Mouse (Mus musculus): ENCODE results near the gene Rasgef1c. TPM values are rescaled to one million over a fixed set of nuclear protein-coding genes. Genes with fewer than 3 reads are reported as not detected.

Rasgef1c gene
- polyA plus RNA-seq, 1 experiment from 2014 or later = 31.7 TPM

GRCm38 (mm10) chr11:49879950-49880642 is 21.5 kb upstream of the Rasgef1c start:
- H3K9ac ChIP-seq = no peak overlapping the region
- no peaks in the 10 kb centered on the region for H3K27me3 ChIP-seq (ENCODE audit: control insufficient read depth, insufficient read depth, low read length)
- DNase-seq (ENCODE audit: low spot score) (no peak), ATAC-seq (ENCODE audit: low FRiP score) (no peak)
- no peak overlapping the region for H3K27ac ChIP-seq
- no peak overlapping the region for H3K4me3 ChIP-seq (replicated peaks; ENCODE audit: low read length)
- H3K36me3 ChIP-seq (replicated peaks; ENCODE audit: control insufficient read depth, insufficient read depth) = peaks cover 71% of the 10 kb centered on the region
- no peak overlapping the region for H3K4me2 ChIP-seq (replicated peaks)
- WGBS = 90% methylated on average over 3 of the region's 3 CpGs
- H3K9me3 ChIP-seq (ENCODE audit: control insufficient read depth, low read length) = no peaks in the 10 kb centered on the region
- H3K4me1 ChIP-seq (replicated peaks; ENCODE audit: control insufficient read depth, insufficient read depth, low read length) = no peaks in the 10 kb centered on the region; the same call in 1 of the 2 replicates

- no peak for ATAC-seq (ENCODE audit: low FRiP score)
- H3K4me3 ChIP-seq (replicated peaks; ENCODE audit: low read length) = no peak overlapping the region
- H3K9me3 ChIP-seq (ENCODE audit: control insufficient read depth, low read length) = no peaks in the 10 kb centered on the region
- DNase-seq (ENCODE audit: low spot score) = no peak
- H3K27me3 ChIP-seq (ENCODE audit: control insufficient read depth, insufficient read depth, low read length) = no peaks in the 10 kb centered on the region
- peaks cover 74% of the 10 kb centered on the region for H3K36me3 ChIP-seq (replicated peaks; ENCODE audit: control insufficient read depth, insufficient read depth)
- no peak overlapping the region for H3K9ac ChIP-seq
- H3K4me2 ChIP-seq (replicated peaks) = no peak overlapping the region
- WGBS = 93% methylated on average over 3 of the region's 3 CpGs
- no peaks in the 10 kb centered on the region for H3K4me1 ChIP-seq (replicated peaks; ENCODE audit: control insufficient read depth, insufficient read depth, low read length)
- no peak overlapping the region for H3K27ac ChIP-seq
Observed at GRCm38 (mm10) chr11:49883394-49883793, 18.2 kb upstream of the Rasgef1c start.

GRCm38 (mm10) chr11:49888469-49888868 is 13.2 kb upstream of the Rasgef1c start:
- Histone ChIP-seq H3K36me3 (replicated peaks; ENCODE audit: control insufficient read depth, insufficient read depth) (peaks cover 28% of the 10 kb centered on the region), H3K27me3 (ENCODE audit: control insufficient read depth, insufficient read depth, low read length) (no peaks in the 10 kb centered on the region), H3K4me1 (replicated peaks; ENCODE audit: control insufficient read depth, insufficient read depth, low read length) (no peaks in the 10 kb centered on the region), H3K9me3 (ENCODE audit: control insufficient read depth, low read length) (no peaks in the 10 kb centered on the region), H3K27ac (no peak overlapping the region), H3K9ac (no peak overlapping the region), H3K4me2 (replicated peaks) (no peak overlapping the region), H3K4me3 (replicated peaks; ENCODE audit: low read length) (no peak overlapping the region)
- DNase-seq (ENCODE audit: low spot score) = no peak
- WGBS = 70% methylated on average over 5 of the region's 5 CpGs
- no peak for ATAC-seq (ENCODE audit: low FRiP score)

GRCm38 (mm10) chr11:49891993-49892392 is 9.6 kb upstream of the Rasgef1c start:
- ATAC-seq (ENCODE audit: low FRiP score) = no peak
- WGBS = 91% methylated on average over 5 of the region's 5 CpGs
- DNase-seq (ENCODE audit: low spot score) = no peak

GRCm38 (mm10) chr11:49893806-49894205 is 7.8 kb upstream of the Rasgef1c start:
- no peak overlapping the region for H3K9ac ChIP-seq
- WGBS = 64% methylated on average over 11 of the region's 11 CpGs
- no peak for DNase-seq (ENCODE audit: low spot score)
- no peak overlapping the region for H3K4me2 ChIP-seq (replicated peaks)
- no peak overlapping the region for H3K4me3 ChIP-seq (replicated peaks; ENCODE audit: low read length)
- H3K27ac ChIP-seq = no peak overlapping the region
- no peak; the same call in 1 of the 2 replicates for ATAC-seq (ENCODE audit: low FRiP score)
- no peaks in the 10 kb centered on the region for H3K36me3 ChIP-seq (replicated peaks; ENCODE audit: control insufficient read depth, insufficient read depth)
- H3K27me3 ChIP-seq (ENCODE audit: control insufficient read depth, insufficient read depth, low read length) = no peaks in the 10 kb centered on the region
- 0 out of 2 replicates have a peak, but pooled peaks cover 11% of the 10 kb centered on the region for H3K9me3 ChIP-seq (ENCODE audit: control insufficient read depth, low read length)
- H3K4me1 ChIP-seq (replicated peaks; ENCODE audit: control insufficient read depth, insufficient read depth, low read length) = no peaks in the 10 kb centered on the region

More at GRCm38 (mm10) chr11:49891993-49892392, 9.6 kb upstream of the Rasgef1c start:
- H3K4me3 ChIP-seq (replicated peaks; ENCODE audit: low read length) = no peak overlapping the region
- no peaks in the 10 kb centered on the region for H3K4me1 ChIP-seq (replicated peaks; ENCODE audit: control insufficient read depth, insufficient read depth, low read length)
- H3K9me3 ChIP-seq (ENCODE audit: control insufficient read depth, low read length) = 0 out of 2 replicates have a peak, but pooled peaks cover 2% of the 10 kb centered on the region
- H3K4me2 ChIP-seq (replicated peaks) = no peak overlapping the region
- no peak overlapping the region for H3K27ac ChIP-seq
- no peak overlapping the region for H3K9ac ChIP-seq
- H3K36me3 ChIP-seq (replicated peaks; ENCODE audit: control insufficient read depth, insufficient read depth) = peaks cover 10% of the 10 kb centered on the region; the same call in 1 of the 2 replicates
- no peaks in the 10 kb centered on the region for H3K27me3 ChIP-seq (ENCODE audit: control insufficient read depth, insufficient read depth, low read length)

- no peak overlapping the region for H3K4me2 ChIP-seq (replicated peaks)
- H3K27ac ChIP-seq = no peak overlapping the region
- no peaks in the 10 kb centered on the region for H3K36me3 ChIP-seq (replicated peaks; ENCODE audit: control insufficient read depth, insufficient read depth)
- WGBS = 68% methylated on average over 6 of the region's 6 CpGs
- H3K4me3 ChIP-seq (replicated peaks; ENCODE audit: low read length) = no peak overlapping the region
- H3K27me3 ChIP-seq (ENCODE audit: control insufficient read depth, insufficient read depth, low read length) = peaks cover 9% of the 10 kb centered on the region; the same call in 1 of the 2 replicates
- H3K4me1 ChIP-seq (replicated peaks; ENCODE audit: control insufficient read depth, insufficient read depth, low read length) = peaks cover 2% of the 10 kb centered on the region; the same call in 1 of the 2 replicates
- ATAC-seq (ENCODE audit: low FRiP score) (no peak), DNase-seq (ENCODE audit: low spot score) (no peak)
- H3K9me3 ChIP-seq (ENCODE audit: control insufficient read depth, low read length) = 0 out of 2 replicates have a peak, but pooled peaks cover 11% of the 10 kb centered on the region
- no peak overlapping the region for H3K9ac ChIP-seq
Observed at GRCm38 (mm10) chr11:49895966-49896590, 5.6 kb upstream of the Rasgef1c start.

- no peaks in the 10 kb centered on the region for H3K36me3 ChIP-seq (replicated peaks; ENCODE audit: control insufficient read depth, insufficient read depth)
- no peak for ATAC-seq (ENCODE audit: low FRiP score)
- H3K4me3 ChIP-seq (replicated peaks; ENCODE audit: low read length) = no peak overlapping the region
- no peak overlapping the region for H3K4me2 ChIP-seq (replicated peaks)
- no peak for DNase-seq (ENCODE audit: low spot score)
- H3K4me1 ChIP-seq (replicated peaks; ENCODE audit: control insufficient read depth, insufficient read depth, low read length) = peaks cover 12% of the 10 kb centered on the region
- 0 out of 2 replicates have a peak, but pooled peaks cover 11% of the 10 kb centered on the region for H3K9me3 ChIP-seq (ENCODE audit: control insufficient read depth, low read length)
- peaks cover 24% of the 10 kb centered on the region for H3K27me3 ChIP-seq (ENCODE audit: control insufficient read depth, insufficient read depth, low read length)
- H3K9ac ChIP-seq = no peak overlapping the region
- WGBS = 78% methylated on average over 6 of the region's 6 CpGs
- H3K27ac ChIP-seq = no peak overlapping the region
Observed at GRCm38 (mm10) chr11:49900043-49900442, 1.6 kb upstream of the Rasgef1c start.

GRCm38 (mm10) chr11:49900962-49901658 is 525 bp upstream of the Rasgef1c start:
- WGBS = 25% methylated on average over 15 of the region's 15 CpGs
- no peak overlapping the region for H3K27ac ChIP-seq
- H3K27me3 ChIP-seq (ENCODE audit: control insufficient read depth, insufficient read depth, low read length) = peaks cover 24% of the 10 kb centered on the region
- DNase-seq (ENCODE audit: low spot score) (no peak), ATAC-seq (ENCODE audit: low FRiP score) (peak; percentile 41; the same call in 1 of the 2 replicates)
- peak overlapping the region; percentile 93 for H3K4me2 ChIP-seq (replicated peaks)
- peak overlapping the region; percentile 79 for H3K9ac ChIP-seq
- H3K4me1 ChIP-seq (replicated peaks; ENCODE audit: control insufficient read depth, insufficient read depth, low read length) = peaks cover 12% of the 10 kb centered on the region
- H3K4me3 ChIP-seq (replicated peaks; ENCODE audit: low read length) = peak overlapping the region; percentile 84
- H3K36me3 ChIP-seq (replicated peaks; ENCODE audit: control insufficient read depth, insufficient read depth) = no peaks in the 10 kb centered on the region
- H3K9me3 ChIP-seq (ENCODE audit: control insufficient read depth, low read length) = 0 out of 2 replicates have a peak, but pooled peaks cover 11% of the 10 kb centered on the region

GRCm38 (mm10) chr11:49903333-49903732 is 1.7 kb downstream of the Rasgef1c start:
- Histone ChIP-seq H3K4me1 (replicated peaks; ENCODE audit: control insufficient read depth, insufficient read depth, low read length) (peaks cover 12% of the 10 kb centered on the region), H3K4me3 (replicated peaks; ENCODE audit: low read length) (no peak overlapping the region), H3K27ac (no peak overlapping the region), H3K4me2 (replicated peaks) (no peak overlapping the region), H3K36me3 (replicated peaks; ENCODE audit: control insufficient read depth, insufficient read depth) (no peaks in the 10 kb centered on the region), H3K9me3 (ENCODE audit: control insufficient read depth, low read length) (no peaks in the 10 kb centered on the region), H3K9ac (no peak overlapping the region), H3K27me3 (ENCODE audit: control insufficient read depth, insufficient read depth, low read length) (peaks cover 24% of the 10 kb centered on the region)
- ATAC-seq (ENCODE audit: low FRiP score) (no peak), DNase-seq (ENCODE audit: low spot score) (peak; percentile 74)
- WGBS = 16% methylated on average over 7 of the region's 7 CpGs

All from hindbrain, embryonic 14.5 days (tissue).